8 mouse cellular contexts compared by ENCODE assay signal in the genomic region with DNA sequence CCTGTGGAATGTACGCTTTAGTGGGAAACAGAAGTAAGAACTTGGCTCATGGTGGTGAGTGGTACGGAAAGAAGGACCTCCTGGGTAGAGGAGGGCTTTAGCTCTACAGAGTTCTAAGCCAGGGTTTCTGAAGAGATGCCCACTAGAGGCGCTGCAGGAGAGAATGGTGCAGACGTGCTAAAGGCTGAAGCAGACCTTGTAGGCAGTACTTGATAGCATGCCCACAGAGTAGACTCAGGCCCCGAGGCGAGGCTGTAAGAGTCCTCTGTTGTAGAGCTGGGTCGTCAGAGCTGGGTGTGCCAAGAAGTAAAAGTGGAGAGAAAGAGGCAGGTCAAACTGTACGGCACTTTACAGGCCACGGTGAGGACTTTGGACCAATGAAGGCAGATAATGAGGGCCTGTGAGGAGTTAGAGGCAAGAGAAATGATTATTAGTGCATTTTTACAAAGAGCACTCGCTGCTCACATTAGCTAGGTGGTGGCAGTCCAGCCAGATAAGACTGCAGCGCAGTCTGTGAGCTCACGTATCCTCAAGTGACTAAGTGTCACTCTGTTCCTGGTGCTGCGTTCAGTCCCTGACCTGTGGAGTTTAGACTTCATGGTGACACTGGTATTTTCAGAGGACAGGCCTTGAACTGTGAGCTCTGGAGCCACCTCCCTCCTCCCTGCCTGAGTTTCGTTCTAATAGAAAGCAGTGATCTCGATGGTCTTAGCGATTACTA. TPM values are rescaled to one million over a fixed set of nuclear protein-coding genes. Genes with fewer than 3 reads are reported as not detected.
DNase-seq lines count a peak whose midpoint lies in the region; ATAC-seq and TF ChIP-seq lines count a peak whose summit lies in the region.

No protein-coding gene starts in this region.

- 77% methylated on average over 16 of the region's 16 CpGs for WGBS in forebrain, postnatal 0 days
- WGBS in forebrain, embryonic 13.5 days: 84% methylated on average over 16 of the region's 16 CpGs
- WGBS in midbrain, embryonic 13.5 days: 84% methylated on average over 16 of the region's 16 CpGs
- WGBS in midbrain, embryonic 15.5 days: 85% methylated on average over 16 of the region's 16 CpGs

- peak; percentile 31 for DNase-seq in forebrain, postnatal 0 days
- DNase-seq in cerebellum, adult 11 months: no peak
- DNase-seq in ovary, postnatal 10 days (ENCODE audit: low spot score): no peak

- H3K9ac ChIP-seq in forebrain, postnatal 0 days: no peak overlapping the region
- no peak overlapping the region for H3K9ac ChIP-seq in forebrain, embryonic 13.5 days
- no peak overlapping the region for H3K9ac ChIP-seq in midbrain, embryonic 13.5 days (replicated peaks)
- H3K9ac ChIP-seq in midbrain, embryonic 15.5 days: no peak overlapping the region

- peak; percentile 58 for TF ChIP-seq CTCF in forebrain, postnatal 0 days (IDR thresholded peaks at IDR 0.05; ENCODE audit: low read depth)

- ATAC-seq in forebrain, postnatal 0 days: 0 out of 2 replicates have a peak, but pooled peaks have one; percentile 32
- ATAC-seq in forebrain, embryonic 13.5 days: no peak
- 0 out of 2 replicates have a peak, but pooled peaks have one; percentile 40 for ATAC-seq in midbrain, embryonic 13.5 days
- ATAC-seq in midbrain, embryonic 15.5 days (replicated peaks): no peak
- 0 out of 2 replicates have a peak, but pooled peaks have one; percentile 55 for ATAC-seq in erythroblast, adult 5-6 weeks (replicated peaks; ENCODE audit: low FRiP score, poor library complexity, severe bottlenecking)
- peak; percentile 80 for ATAC-seq in megakaryocyte progenitor cell, adult 5-6 weeks (replicated peaks; ENCODE audit: poor library complexity)

- no peak overlapping the region for H3K4me2 ChIP-seq in forebrain, postnatal 0 days (ENCODE audit: low read depth)
- no peak overlapping the region for H3K4me2 ChIP-seq in forebrain, embryonic 13.5 days
- H3K4me2 ChIP-seq in midbrain, embryonic 13.5 days (replicated peaks): no peak overlapping the region
- H3K4me2 ChIP-seq in midbrain, embryonic 15.5 days: no peak overlapping the region

- no peaks in the 10 kb centered on the region for H3K27me3 ChIP-seq in forebrain, postnatal 0 days (ENCODE audit: insufficient read depth, low read length)
- H3K27me3 ChIP-seq in forebrain, embryonic 13.5 days: no peaks in the 10 kb centered on the region
- H3K27me3 ChIP-seq in midbrain, embryonic 13.5 days: no peaks in the 10 kb centered on the region
- H3K27me3 ChIP-seq in midbrain, embryonic 15.5 days (replicated peaks): no peaks in the 10 kb centered on the region

- H3K4me3 ChIP-seq in forebrain, postnatal 0 days (ENCODE audit: low read depth, low read length): no peak overlapping the region
- H3K4me3 ChIP-seq in forebrain, embryonic 13.5 days: no peak overlapping the region
- H3K4me3 ChIP-seq in midbrain, embryonic 13.5 days (replicated peaks): no peak overlapping the region
- H3K4me3 ChIP-seq in midbrain, embryonic 15.5 days: no peak overlapping the region

- no peaks in the 10 kb centered on the region for H3K9me3 ChIP-seq in forebrain, postnatal 0 days (ENCODE audit: low read length)
- no peaks in the 10 kb centered on the region for H3K9me3 ChIP-seq in forebrain, embryonic 13.5 days (replicated peaks)
- H3K9me3 ChIP-seq in midbrain, embryonic 13.5 days: no peaks in the 10 kb centered on the region
- H3K9me3 ChIP-seq in midbrain, embryonic 15.5 days: no peaks in the 10 kb centered on the region

- no peaks in the 10 kb centered on the region for H3K4me1 ChIP-seq in forebrain, postnatal 0 days (ENCODE audit: insufficient read depth)
- H3K4me1 ChIP-seq in forebrain, embryonic 13.5 days: 0 out of 2 replicates have a peak, but pooled peaks cover 7% of the 10 kb centered on the region
- H3K4me1 ChIP-seq in midbrain, embryonic 13.5 days (replicated peaks): peaks cover 4% of the 10 kb centered on the region; the same call in 1 of the 2 replicates
- peaks cover 3% of the 10 kb centered on the region for H3K4me1 ChIP-seq in midbrain, embryonic 15.5 days

- peaks cover 63% of the 10 kb centered on the region for H3K36me3 ChIP-seq in forebrain, postnatal 0 days (ENCODE audit: insufficient read depth)
- peaks cover 71% of the 10 kb centered on the region for H3K36me3 ChIP-seq in forebrain, embryonic 13.5 days (ENCODE audit: poor library complexity, severe bottlenecking)
- H3K36me3 ChIP-seq in midbrain, embryonic 13.5 days: peaks cover 74% of the 10 kb centered on the region
- peaks cover 53% of the 10 kb centered on the region for H3K36me3 ChIP-seq in midbrain, embryonic 15.5 days (replicated peaks)

- H3K27ac ChIP-seq in forebrain, postnatal 0 days (ENCODE audit: low read depth, low read length): no peak overlapping the region
- no peak overlapping the region for H3K27ac ChIP-seq in forebrain, embryonic 13.5 days
- H3K27ac ChIP-seq in midbrain, embryonic 13.5 days: no peak overlapping the region
- no peak overlapping the region for H3K27ac ChIP-seq in midbrain, embryonic 15.5 days

RNA-seq across cellular contexts. Expression of gene Eid3, which starts 9.8 kb away (rescaled TPM):
- total RNA-seq in forebrain, postnatal 0 days (2014; rRNA removed): 1.4 TPM in 2 replicates
- 0.14 and 0.30 TPM in 2 replicates for polyA plus RNA-seq in forebrain, postnatal 0 days (2015; fragmentation: Nextera tagmentation; extraction: Ambion mirVana)
- 0.46 and 0.62 TPM in 2 replicates for polyA plus RNA-seq in forebrain, embryonic 13.5 days (2015; fragmentation: Nextera tagmentation; extraction: Ambion mirVana)
- 0.47 and 0.55 TPM in 2 replicates for polyA plus RNA-seq in midbrain, embryonic 13.5 days (2015; fragmentation: Nextera tagmentation; extraction: Ambion mirVana)
- 0.43 and 0.74 TPM in 2 replicates for polyA plus RNA-seq in midbrain, embryonic 15.5 days (2015; fragmentation: Nextera tagmentation; extraction: Ambion mirVana)
- total RNA-seq in erythroblast, adult 5-6 weeks (2015; ENCODE audit: low replicate concordance): 1.3 TPM in 1 of 2 replicates, not detected in the other
- 1.4 and 5.2 TPM in 2 replicates for total RNA-seq in erythroblast, adult 5-6 weeks (2017; ENCODE audit: low replicate concordance)
- 3.0 and 3.6 TPM in 2 replicates for total RNA-seq in megakaryocyte progenitor cell, adult 5-6 weeks (2015)
- total RNA-seq in megakaryocyte progenitor cell, adult 5-6 weeks (2017): 3.1 and 4.7 TPM in 2 replicates

RNA-seq across cellular contexts. Expression of gene Txnrd1, which starts 42.5 kb away (rescaled TPM):
- total RNA-seq in forebrain, postnatal 0 days (2014; rRNA removed): 96.3 and 108 TPM in 2 replicates
- polyA plus RNA-seq in forebrain, postnatal 0 days (2015; fragmentation: Nextera tagmentation; extraction: Ambion mirVana): 74.5 and 81.5 TPM in 2 replicates
- 154 and 158 TPM in 2 replicates for polyA plus RNA-seq in forebrain, embryonic 13.5 days (2015; fragmentation: Nextera tagmentation; extraction: Ambion mirVana)
- polyA plus RNA-seq in midbrain, embryonic 13.5 days (2015; fragmentation: Nextera tagmentation; extraction: Ambion mirVana): 133 and 141 TPM in 2 replicates
- 113 and 120 TPM in 2 replicates for polyA plus RNA-seq in midbrain, embryonic 15.5 days (2015; fragmentation: Nextera tagmentation; extraction: Ambion mirVana)
- total RNA-seq in erythroblast, adult 5-6 weeks (2015; ENCODE audit: low replicate concordance): 12.1 and 20.9 TPM in 2 replicates
- 18.0 and 25.3 TPM in 2 replicates for total RNA-seq in erythroblast, adult 5-6 weeks (2017; ENCODE audit: low replicate concordance)
- total RNA-seq in megakaryocyte progenitor cell, adult 5-6 weeks (2015): 50.6 and 56.6 TPM in 2 replicates
- total RNA-seq in megakaryocyte progenitor cell, adult 5-6 weeks (2017): 96.0 and 102 TPM in 2 replicates

Comparison
In these comparisons a context has a peak if more than half of its experiments do, and no peak if none do; other contexts are left out.
1. ATAC-seq: peak in forebrain, postnatal 0 days (single experiment), midbrain, embryonic 13.5 days (single experiment), erythroblast, adult 5-6 weeks (single experiment) and megakaryocyte progenitor cell, adult 5-6 weeks (single experiment); none in forebrain, embryonic 13.5 days (single experiment) and midbrain, embryonic 15.5 days (single experiment).